Mouse (Mus musculus): Measurements from ENCODE around the gene Idh1.

DNA sequence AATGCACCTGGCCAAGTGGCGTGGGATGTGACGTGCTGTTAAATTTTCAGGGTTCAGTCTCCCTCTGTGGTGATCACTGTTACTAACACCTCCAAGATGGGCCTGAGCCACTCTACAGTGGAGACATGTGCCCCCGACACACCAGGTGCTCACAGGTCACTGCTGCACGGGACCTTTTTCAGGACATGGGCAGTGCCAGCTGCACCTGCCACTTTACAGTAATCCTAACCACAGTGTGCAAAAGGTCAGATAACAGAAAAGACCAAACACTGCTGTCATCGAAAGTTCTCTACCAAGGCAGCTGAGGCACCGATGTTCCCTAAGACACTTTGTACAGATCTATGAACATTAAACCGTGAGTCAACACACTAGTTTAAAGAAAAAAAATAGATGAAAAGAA, 16.8 kb downstream of the Idh1 start:
- TF ChIP-seq TCF12 (IDR thresholded peaks at IDR 0.05; ENCODE audit: insufficient read depth, poor library complexity, severe bottlenecking), result no peak
- TF ChIP-seq POLR2AphosphoS2 (IDR thresholded peaks at IDR 0.05; ENCODE audit: insufficient read length, low read depth), result no peak
- no peak for TF ChIP-seq POLR2A (IDR thresholded peaks at IDR 0.05; ENCODE audit: insufficient read length, low read depth)
- peak in 1 of 3 experiments; percentile 72 for TF ChIP-seq MYOD1 (IDR thresholded peaks at IDR 0.05; ENCODE audit: control insufficient read depth in 1 of 3, insufficient read length in 2 of 3, low read depth in 2 of 3)
- TF ChIP-seq MAX (IDR thresholded peaks at IDR 0.05; ENCODE audit: low read depth), result no peak
- TF ChIP-seq MYOG (IDR thresholded peaks at IDR 0.05; ENCODE audit: control insufficient read depth in 1 of 3, insufficient read depth in 1 of 3, insufficient read length in 2 of 3, low read depth in 2 of 3), result peak in 1 of 3 experiments; percentile 62
- no peak for TF ChIP-seq USF1 (IDR thresholded peaks at IDR 0.05; ENCODE audit: low read depth)
- TF ChIP-seq SRF (IDR thresholded peaks at IDR 0.05; ENCODE audit: control insufficient read depth, insufficient read length, low read depth), result no peak

Data from myocyte (in vitro differentiated cells).